Mouse (Mus musculus): Measurements from ENCODE around the gene Zscan4e. TPM values are rescaled to one million over a fixed set of nuclear protein-coding genes. Genes with fewer than 3 reads are reported as not detected.

Gene Zscan4e
- not detected in 2 replicates for polyA plus RNA-seq (2012; rRNA removed)

DNA sequence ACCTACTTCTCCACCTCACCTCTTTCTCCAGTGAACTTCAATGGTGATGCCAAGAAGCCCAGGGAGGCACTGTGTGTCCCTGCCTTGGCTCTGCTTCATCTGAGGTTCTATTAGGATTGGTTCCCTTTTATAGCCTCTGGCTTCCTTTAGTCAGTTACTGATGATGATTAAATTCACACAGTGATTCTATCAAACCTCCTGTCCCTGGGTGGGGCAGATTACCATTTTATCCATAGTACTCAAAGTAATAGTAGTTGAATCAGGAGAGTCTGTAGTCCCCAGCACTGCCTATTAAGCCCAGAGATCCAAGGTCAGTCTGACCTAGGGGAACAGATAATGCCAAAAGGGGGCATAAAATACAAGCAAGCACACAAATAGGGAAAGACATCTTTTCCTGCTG lies at the start of gene Zscan4e:
TSS of gene Zscan4e (minus strand) at position 101 of the 400 bp plus-strand sequence.

Other genes with a start within 250 kb of the Zscan4e start
- gene Zscan4-ps1, start 241.0 kb downstream of the Zscan4e start, polyA plus RNA-seq (2012; rRNA removed): not detected in 2 replicates
- not detected in 2 replicates for gene Zscan4d, start 144.5 kb downstream of the Zscan4e start, polyA plus RNA-seq (2012; rRNA removed)
- not detected in 2 replicates for gene Zscan4f, start 87.2 kb upstream of the Zscan4e start, polyA plus RNA-seq (2012; rRNA removed)
- gene Zscan4-ps2, start 203.6 kb upstream of the Zscan4e start, polyA plus RNA-seq (2012; rRNA removed): not detected in 2 replicates

Data from stomach, adult 2 months (tissue).